Mouse (Mus musculus): ENCODE measurements at regions not wholly inside any gene's neighbourhood (a gene's known extent, or its start where the extent isn't known, plus 50 kb on each side); places are given as distances from the start of the nearest gene placed in this dataset.

DNA sequence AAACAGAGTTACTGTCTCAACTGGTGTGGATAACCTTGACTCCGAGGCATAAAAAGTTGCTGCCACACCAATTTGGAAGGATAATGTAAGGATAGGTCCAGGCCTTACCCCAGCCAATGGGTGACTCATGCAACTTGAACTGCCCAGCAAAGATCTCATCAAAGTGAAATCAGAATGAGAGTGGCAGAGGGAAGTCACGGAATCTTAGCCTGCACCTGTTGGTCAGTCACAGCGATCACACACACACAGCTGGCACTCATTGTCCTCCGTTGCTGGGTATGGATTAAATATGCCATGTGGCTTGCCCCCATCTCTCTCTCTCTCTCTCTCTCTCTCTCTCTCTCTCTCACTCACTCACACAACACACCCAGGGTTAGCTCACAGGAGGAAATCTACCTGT, 56.2 kb upstream of the Mbnl2 start:
- ATAC-seq (ENCODE audit: low FRiP score), result no peak
- no peak overlapping the region for H3K27ac ChIP-seq (replicated peaks)
- H3K36me3 ChIP-seq, result no peaks in the 10 kb centered on the region
- no peak overlapping the region for H3K9ac ChIP-seq (replicated peaks)
- 94% methylated on average over 4 of the region's 4 CpGs for WGBS
- no peaks in the 10 kb centered on the region for H3K9me3 ChIP-seq (replicated peaks)
- no peak overlapping the region for H3K4me3 ChIP-seq (replicated peaks)
- no peak overlapping the region for H3K4me2 ChIP-seq
- peaks cover 1% of the 10 kb centered on the region; the same call in 1 of the 2 replicates for H3K4me1 ChIP-seq
- no peaks in the 10 kb centered on the region for H3K27me3 ChIP-seq (replicated peaks)

DNA sequence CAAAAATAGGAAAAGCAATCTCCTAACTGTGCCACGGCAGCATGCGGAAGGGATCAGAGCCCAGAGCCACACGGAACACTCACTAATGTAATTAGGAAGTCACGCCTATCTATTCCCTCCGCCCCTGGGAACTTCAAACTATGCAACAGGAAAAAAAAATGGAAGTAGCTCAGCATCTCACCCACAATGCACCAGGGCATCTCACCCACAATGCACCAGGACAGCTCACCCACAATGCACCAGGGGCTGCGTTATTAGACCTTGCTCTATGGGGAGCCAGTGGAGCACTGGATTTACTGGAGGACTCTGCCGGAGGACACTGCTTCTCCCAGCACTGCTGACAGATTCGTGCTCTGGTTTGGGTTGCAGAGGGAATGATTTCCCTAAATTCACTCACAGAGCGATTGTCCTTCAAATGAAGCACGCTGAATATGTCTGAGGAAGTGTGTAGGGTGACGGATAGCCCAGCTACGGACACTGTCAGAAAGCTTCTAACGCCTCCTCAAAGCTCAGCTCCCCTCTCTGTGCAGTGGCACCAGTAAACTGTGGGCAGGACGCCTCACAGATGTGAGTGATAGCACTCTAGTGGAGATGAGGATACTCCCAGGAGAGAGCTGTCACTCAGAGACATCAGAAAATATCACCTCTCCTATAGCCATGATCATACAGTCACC, 51.8 kb upstream of the Mbnl2 start:
- 79% methylated on average over 14 of the region's 14 CpGs for WGBS
- Histone ChIP-seq H3K36me3 (no peaks in the 10 kb centered on the region), H3K27me3 (replicated peaks) (no peaks in the 10 kb centered on the region), H3K4me1 (peaks cover 5% of the 10 kb centered on the region; the same call in 1 of the 2 replicates), H3K4me2 (no peak overlapping the region), H3K4me3 (replicated peaks) (no peak overlapping the region), H3K9me3 (replicated peaks) (no peaks in the 10 kb centered on the region), H3K9ac (replicated peaks) (no peak overlapping the region), H3K27ac (replicated peaks) (no peak overlapping the region)
- no peak for ATAC-seq (ENCODE audit: low FRiP score)

GRCm38 (mm10) chr14:120224202-120224846, 51.1 kb upstream of the Mbnl2 start:
- WGBS, result 67% methylated on average over 6 of the region's 6 CpGs
- 0 out of 2 replicates have a peak overlapping the region, but pooled peaks have one; percentile 3 for H3K27ac ChIP-seq (replicated peaks)
- peak; percentile 53 for ATAC-seq (ENCODE audit: low FRiP score)

DNA sequence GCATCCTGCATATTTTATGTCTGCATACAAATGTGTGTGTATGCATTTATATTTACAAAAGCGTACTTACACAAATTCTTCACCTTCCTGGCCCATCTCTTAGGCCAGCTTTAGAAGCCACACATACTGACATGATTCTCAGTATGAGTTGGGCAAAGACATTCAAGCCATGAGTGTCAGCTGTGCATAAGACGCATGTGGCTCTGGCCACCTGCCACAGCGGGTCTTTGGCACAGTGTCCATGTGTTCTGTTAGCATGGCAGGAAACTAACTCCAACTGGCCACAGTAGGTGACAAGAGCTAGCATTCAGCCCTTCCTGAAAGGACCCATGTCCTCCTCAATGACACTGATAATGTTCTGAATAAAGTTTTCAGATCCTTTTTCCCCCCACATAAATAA, 49.8 kb upstream of the Mbnl2 start:
- Histone ChIP-seq H3K27ac (replicated peaks) (no peak overlapping the region), H3K36me3 (no peaks in the 10 kb centered on the region), H3K9me3 (replicated peaks) (no peaks in the 10 kb centered on the region), H3K9ac (replicated peaks) (no peak overlapping the region), H3K4me2 (no peak overlapping the region), H3K27me3 (replicated peaks) (no peaks in the 10 kb centered on the region), H3K4me3 (replicated peaks) (no peak overlapping the region), H3K4me1 (peaks cover 5% of the 10 kb centered on the region; the same call in 1 of the 2 replicates)
- no peak for ATAC-seq (ENCODE audit: low FRiP score)
- 81% methylated on average over 3 of the region's 3 CpGs for WGBS

More at GRCm38 (mm10) chr14:120224202-120224846, 51.1 kb upstream of the Mbnl2 start:
- no peaks in the 10 kb centered on the region for H3K27me3 ChIP-seq (replicated peaks)
- no peaks in the 10 kb centered on the region for H3K36me3 ChIP-seq
- peaks cover 5% of the 10 kb centered on the region; the same call in 1 of the 2 replicates for H3K4me1 ChIP-seq
- no peak overlapping the region for H3K9ac ChIP-seq (replicated peaks)
- no peak overlapping the region for H3K4me3 ChIP-seq (replicated peaks)
- H3K9me3 ChIP-seq (replicated peaks), result no peaks in the 10 kb centered on the region
- no peak overlapping the region for H3K4me2 ChIP-seq
